Mouse (Mus musculus): ENCODE results near the gene Cdk11b. TPM values are rescaled to one million over a fixed set of nuclear protein-coding genes. Genes with fewer than 3 reads are reported as not detected.

The Cdk11b gene
- total and polyA plus RNA-seq, 3 experiments: 15.6 to 82.0 (median 26.6) TPM

Other genes with a start within 250 kb of the Cdk11b start
Only the 20 nearest of the 24 such genes appear.
- gene Cfap74, start 215.7 kb upstream of the Cdk11b start, total RNA-seq (2012; rRNA removed): 8.5 and 8.6 TPM in 2 replicates
- 4.7 and 5.2 TPM in 2 replicates for gene Cfap74, start 215.7 kb upstream of the Cdk11b start, total RNA-seq (2014; rRNA removed)
- gene Cfap74, start 215.7 kb upstream of the Cdk11b start, polyA plus RNA-seq (2012; ENCODE audit: insufficient read length, low read depth): 4.7 and 6.2 TPM in 2 replicates
- 0.13 and 0.59 TPM in 2 replicates for gene Tmem52, start 155.7 kb upstream of the Cdk11b start, total RNA-seq (2012; rRNA removed)
- gene Tmem52, start 155.7 kb upstream of the Cdk11b start, total RNA-seq (2014; rRNA removed): not detected in 2 replicates
- gene Tmem52, start 155.7 kb upstream of the Cdk11b start, polyA plus RNA-seq (2012; ENCODE audit: insufficient read length, low read depth): 0.34 TPM in 1 of 2 replicates, not detected in the other
- 106 and 134 TPM in 2 replicates for gene Gnb1, start 133.5 kb upstream of the Cdk11b start, total RNA-seq (2012; rRNA removed)
- gene Gnb1, start 133.5 kb upstream of the Cdk11b start, total RNA-seq (2014; rRNA removed): 72.8 and 88.0 TPM in 2 replicates
- gene Gnb1, start 133.5 kb upstream of the Cdk11b start, polyA plus RNA-seq (2012; ENCODE audit: insufficient read length, low read depth): 407 and 450 TPM in 2 replicates
- gene Nadk, start 62.5 kb upstream of the Cdk11b start, total RNA-seq (2012; rRNA removed): 138 and 162 TPM in 2 replicates
- 193 and 204 TPM in 2 replicates for gene Nadk, start 62.5 kb upstream of the Cdk11b start, total RNA-seq (2014; rRNA removed)
- 199 and 212 TPM in 2 replicates for gene Nadk, start 62.5 kb upstream of the Cdk11b start, polyA plus RNA-seq (2012; ENCODE audit: insufficient read length, low read depth)
- 14.2 and 14.6 TPM in 2 replicates for gene Slc35e2, start 23.4 kb upstream of the Cdk11b start, total RNA-seq (2012; rRNA removed)
- 9.9 and 10.4 TPM in 2 replicates for gene Slc35e2, start 23.4 kb upstream of the Cdk11b start, total RNA-seq (2014; rRNA removed)
- 6.2 and 8.2 TPM in 2 replicates for gene Slc35e2, start 23.4 kb upstream of the Cdk11b start, polyA plus RNA-seq (2012; ENCODE audit: insufficient read length, low read depth)
- not detected in 2 replicates for gene Gm10563, start 20.6 kb downstream of the Cdk11b start, total RNA-seq (2012; rRNA removed)
- gene Gm10563, start 20.6 kb downstream of the Cdk11b start, total RNA-seq (2014; rRNA removed): not detected in 2 replicates
- gene Gm10563, start 20.6 kb downstream of the Cdk11b start, polyA plus RNA-seq (2012; ENCODE audit: insufficient read length, low read depth): not detected in 2 replicates
- 3.3 and 7.9 TPM in 2 replicates for gene Mmp23, start 28.5 kb downstream of the Cdk11b start, total RNA-seq (2012; rRNA removed)
- gene Mmp23, start 28.5 kb downstream of the Cdk11b start, total RNA-seq (2014; rRNA removed): 0.74 and 1.1 TPM in 2 replicates
- gene Mmp23, start 28.5 kb downstream of the Cdk11b start, polyA plus RNA-seq (2012; ENCODE audit: insufficient read length, low read depth): 0.95 and 2.0 TPM in 2 replicates
- gene Mib2, start 44.3 kb downstream of the Cdk11b start, total RNA-seq (2012; rRNA removed): 24.8 and 66.5 TPM in 2 replicates
- gene Mib2, start 44.3 kb downstream of the Cdk11b start, total RNA-seq (2014; rRNA removed): 17.6 and 19.0 TPM in 2 replicates
- 23.6 and 25.5 TPM in 2 replicates for gene Mib2, start 44.3 kb downstream of the Cdk11b start, polyA plus RNA-seq (2012; ENCODE audit: insufficient read length, low read depth)
- gene Fndc10, start 69.5 kb downstream of the Cdk11b start, total RNA-seq (2012; rRNA removed): 2.4 and 3.2 TPM in 2 replicates
- 0.96 and 1.7 TPM in 2 replicates for gene Fndc10, start 69.5 kb downstream of the Cdk11b start, total RNA-seq (2014; rRNA removed)
- 1.3 and 1.4 TPM in 2 replicates for gene Fndc10, start 69.5 kb downstream of the Cdk11b start, polyA plus RNA-seq (2012; ENCODE audit: insufficient read length, low read depth)
- gene Ssu72, start 79.9 kb downstream of the Cdk11b start, total RNA-seq (2012; rRNA removed): 169 and 172 TPM in 2 replicates
- gene Ssu72, start 79.9 kb downstream of the Cdk11b start, total RNA-seq (2014; rRNA removed): 245 TPM in 2 replicates
- gene Ssu72, start 79.9 kb downstream of the Cdk11b start, polyA plus RNA-seq (2012; ENCODE audit: insufficient read length, low read depth): 140 and 160 TPM in 2 replicates
- 0.34 and 0.38 TPM in 2 replicates for gene Tmem240, start 109.9 kb downstream of the Cdk11b start, total RNA-seq (2012; rRNA removed)
- gene Tmem240, start 109.9 kb downstream of the Cdk11b start, total RNA-seq (2014; rRNA removed): not detected in 2 replicates
- 0.11 and 0.14 TPM in 2 replicates for gene Tmem240, start 109.9 kb downstream of the Cdk11b start, polyA plus RNA-seq (2012; ENCODE audit: insufficient read length, low read depth)
- 154 and 175 TPM in 2 replicates for gene Atad3a, start 136.2 kb downstream of the Cdk11b start, total RNA-seq (2012; rRNA removed)
- 133 and 135 TPM in 2 replicates for gene Atad3a, start 136.2 kb downstream of the Cdk11b start, total RNA-seq (2014; rRNA removed)
- gene Atad3a, start 136.2 kb downstream of the Cdk11b start, polyA plus RNA-seq (2012; ENCODE audit: insufficient read length, low read depth): 182 and 216 TPM in 2 replicates
- gene Vwa1, start 149.8 kb downstream of the Cdk11b start, total RNA-seq (2012; rRNA removed): 1.2 and 1.8 TPM in 2 replicates
- gene Vwa1, start 149.8 kb downstream of the Cdk11b start, total RNA-seq (2014; rRNA removed): 0.12 and 0.15 TPM in 2 replicates
- 0.12 and 0.13 TPM in 2 replicates for gene Vwa1, start 149.8 kb downstream of the Cdk11b start, polyA plus RNA-seq (2012; ENCODE audit: insufficient read length, low read depth)
- 0.04 TPM in 2 replicates for gene Tmem88b, start 161.0 kb downstream of the Cdk11b start, total RNA-seq (2012; rRNA removed)
- gene Tmem88b, start 161.0 kb downstream of the Cdk11b start, total RNA-seq (2014; rRNA removed): not detected in 2 replicates
- gene Tmem88b, start 161.0 kb downstream of the Cdk11b start, polyA plus RNA-seq (2012; ENCODE audit: insufficient read length, low read depth): not detected in 2 replicates
- not detected in 2 replicates for gene Ankrd65, start 165.6 kb downstream of the Cdk11b start, total RNA-seq (2012; rRNA removed)
- gene Ankrd65, start 165.6 kb downstream of the Cdk11b start, total RNA-seq (2014; rRNA removed): not detected in 2 replicates
- not detected in 2 replicates for gene Ankrd65, start 165.6 kb downstream of the Cdk11b start, polyA plus RNA-seq (2012; ENCODE audit: insufficient read length, low read depth)
- gene Mrpl20, start 178.0 kb downstream of the Cdk11b start, total RNA-seq (2012; rRNA removed): 146 and 238 TPM in 2 replicates
- 230 and 244 TPM in 2 replicates for gene Mrpl20, start 178.0 kb downstream of the Cdk11b start, total RNA-seq (2014; rRNA removed)
- 193 and 212 TPM in 2 replicates for gene Mrpl20, start 178.0 kb downstream of the Cdk11b start, polyA plus RNA-seq (2012; ENCODE audit: insufficient read length, low read depth)
- gene Ccnl2, start 187.6 kb downstream of the Cdk11b start, total RNA-seq (2012; rRNA removed): 63.0 and 63.7 TPM in 2 replicates
- gene Ccnl2, start 187.6 kb downstream of the Cdk11b start, total RNA-seq (2014; rRNA removed): 67.7 and 79.7 TPM in 2 replicates
- gene Ccnl2, start 187.6 kb downstream of the Cdk11b start, polyA plus RNA-seq (2012; ENCODE audit: insufficient read length, low read depth): 59.6 and 64.8 TPM in 2 replicates
- 142 and 149 TPM in 2 replicates for gene Aurkaip1, start 206.4 kb downstream of the Cdk11b start, total RNA-seq (2012; rRNA removed)
- 162 and 182 TPM in 2 replicates for gene Aurkaip1, start 206.4 kb downstream of the Cdk11b start, total RNA-seq (2014; rRNA removed)
- 138 and 141 TPM in 2 replicates for gene Aurkaip1, start 206.4 kb downstream of the Cdk11b start, polyA plus RNA-seq (2012; ENCODE audit: insufficient read length, low read depth)
- 17.2 and 24.0 TPM in 2 replicates for gene Mxra8, start 214.8 kb downstream of the Cdk11b start, total RNA-seq (2012; rRNA removed)
- gene Mxra8, start 214.8 kb downstream of the Cdk11b start, total RNA-seq (2014; rRNA removed): 8.8 and 10.8 TPM in 2 replicates
- gene Mxra8, start 214.8 kb downstream of the Cdk11b start, polyA plus RNA-seq (2012; ENCODE audit: insufficient read length, low read depth): 10.8 and 12.4 TPM in 2 replicates
- 52.1 and 55.1 TPM in 2 replicates for gene Dvl1, start 222.5 kb downstream of the Cdk11b start, total RNA-seq (2012; rRNA removed)
- 25.8 and 28.5 TPM in 2 replicates for gene Dvl1, start 222.5 kb downstream of the Cdk11b start, total RNA-seq (2014; rRNA removed)
- gene Dvl1, start 222.5 kb downstream of the Cdk11b start, polyA plus RNA-seq (2012; ENCODE audit: insufficient read length, low read depth): 21.4 and 23.9 TPM in 2 replicates

Measured in CH12.LX (cell line).